Mouse (Mus musculus): ENCODE measurements at regions not wholly inside any gene's neighbourhood (a gene's known extent, or its start where the extent isn't known, plus 50 kb on each side); places are given as distances from the start of the nearest gene placed in this dataset.

- no peak for DNase-seq (ENCODE audit: low spot score)
Measured at GRCm38 (mm10) chr8:80422190-80422589, 71.4 kb upstream of the Gypa start.

GRCm38 (mm10) chr8:80416121-80416520 lies 77.5 kb upstream of the Gypa start:
- DNase-seq (ENCODE audit: low spot score) = no peak

- no peak for DNase-seq (ENCODE audit: low spot score)
Measured at GRCm38 (mm10) chr8:80399594-80400207, 93.9 kb upstream of the Gypa start.

- no peak for DNase-seq (ENCODE audit: low spot score)
Measured at GRCm38 (mm10) chr8:80395010-80395409, 98.6 kb upstream of the Gypa start.

- no peak for DNase-seq (ENCODE audit: low spot score)
Measured at GRCm38 (mm10) chr8:80393111-80393510, 100.5 kb upstream of the Gypa start.

- no peak for DNase-seq (ENCODE audit: low spot score)
Measured at GRCm38 (mm10) chr8:80369221-80369620, 124.4 kb upstream of the Gypa start.

GRCm38 (mm10) chr8:80364059-80364458 lies 129.5 kb upstream of the Gypa start:
- no peak for DNase-seq (ENCODE audit: low spot score)

GRCm38 (mm10) chr8:80343299-80343698 lies 150.3 kb upstream of the Gypa start:
- no peak for DNase-seq (ENCODE audit: low spot score)

- no peak for DNase-seq (ENCODE audit: low spot score)
Measured at GRCm38 (mm10) chr8:80337872-80338271, 155.7 kb upstream of the Gypa start.

GRCm38 (mm10) chr8:80328676-80329075 lies 164.9 kb upstream of the Gypa start:
- DNase-seq (ENCODE audit: low spot score) = no peak

GRCm38 (mm10) chr8:80325859-80326258 lies 167.7 kb upstream of the Gypa start:
- no peak for DNase-seq (ENCODE audit: low spot score)

GRCm38 (mm10) chr8:80325132-80325531 lies 168.4 kb upstream of the Gypa start:
- DNase-seq (ENCODE audit: low spot score) = no peak

- DNase-seq (ENCODE audit: low spot score) = no peak
Measured at GRCm38 (mm10) chr8:80318231-80318870, 175.2 kb upstream of the Gypa start.

GRCm38 (mm10) chr8:80315371-80315770 lies 178.2 kb upstream of the Gypa start:
- no peak for DNase-seq (ENCODE audit: low spot score)

GRCm38 (mm10) chr8:80314826-80315225 lies 178.8 kb upstream of the Gypa start:
- DNase-seq (ENCODE audit: low spot score) = peak; percentile 21

GRCm38 (mm10) chr8:80313883-80314635 lies 179.5 kb upstream of the Gypa start:
- DNase-seq (ENCODE audit: low spot score) = no peak

GRCm38 (mm10) chr8:80307761-80308160 lies 185.8 kb upstream of the Gypa start:
- no peak for DNase-seq (ENCODE audit: low spot score)

GRCm38 (mm10) chr8:80298596-80298995 lies 195.0 kb upstream of the Gypa start:
- no peak for DNase-seq (ENCODE audit: low spot score)

- DNase-seq (ENCODE audit: low spot score) = no peak
Measured at GRCm38 (mm10) chr8:80290311-80290710, 203.3 kb upstream of the Gypa start.

- DNase-seq (ENCODE audit: low spot score) = no peak
Measured at GRCm38 (mm10) chr8:80289282-80289681, 204.3 kb upstream of the Gypa start.

- no peak for DNase-seq (ENCODE audit: low spot score)
Measured at GRCm38 (mm10) chr8:80268910-80269460, 211.2 kb upstream of the Hhip start.

- DNase-seq (ENCODE audit: low spot score) = no peak
Measured at GRCm38 (mm10) chr8:80264915-80265314, 207.1 kb upstream of the Hhip start.

- no peak for DNase-seq (ENCODE audit: low spot score)
Measured at GRCm38 (mm10) chr8:80263468-80263945, 205.7 kb upstream of the Hhip start.
